Mouse (Mus musculus) T-helper 17 cell (primary cell): ENCODE measurements around the gene Smyd2.

Experiments used
- in situ Hi-C, 2 experiments: fragments of 300-600 bp; cut with MboI, MseI; formaldehyde crosslinking; loops; 1 replicate in 1 of 2; 2 replicates in 1 of 2; pipeline ENCODE4 v1.15.1; 2025; ENCODE audit warnings: high pct_unique_total_duplicates in 2 of 2

Gene Smyd2

GRCm38 (mm10) chr1:189921818-189922592 is at the start of gene Smyd2:
TSS of gene Smyd2 (minus strand) at chr1:189922363.
- in situ Hi-C loops = loop anchor here in 1 of 2 experiments (5.0 kb wide), 1 partner anchor 35 kb away; no protein-coding TSS in a partner anchor

- in situ Hi-C loops = no loop called here
These were observed 48.2 kb upstream of the Smyd2 start for GRCm38 (mm10) chr1:189970381-189970780.

- in situ Hi-C loops = no loop called here
These were observed 45.9 kb upstream of the Smyd2 start for GRCm38 (mm10) chr1:189968027-189968426.

GRCm38 (mm10) chr1:189960481-189960880 is 38.3 kb upstream of the Smyd2 start:
- in situ Hi-C loops = no loop called here

GRCm38 (mm10) chr1:189959802-189960201 is 37.6 kb upstream of the Smyd2 start:
- in situ Hi-C loops = no loop called here

- in situ Hi-C loops = no loop called here
These were observed 29.7 kb upstream of the Smyd2 start for GRCm38 (mm10) chr1:189951861-189952260.

GRCm38 (mm10) chr1:189947411-189947810 is 25.2 kb upstream of the Smyd2 start:
- in situ Hi-C loops = no loop called here

- in situ Hi-C loops = no loop called here
These were observed 24.0 kb upstream of the Smyd2 start for GRCm38 (mm10) chr1:189946126-189946525.

GRCm38 (mm10) chr1:189941786-189942185 is 19.6 kb upstream of the Smyd2 start:
- in situ Hi-C loops = no loop called here

GRCm38 (mm10) chr1:189936436-189937105 is 14.4 kb upstream of the Smyd2 start:
- in situ Hi-C loops = no loop called here

- in situ Hi-C loops = no loop called here
These were observed 11.5 kb upstream of the Smyd2 start for GRCm38 (mm10) chr1:189933480-189934202.

GRCm38 (mm10) chr1:189932976-189933375 is 10.8 kb upstream of the Smyd2 start:
- in situ Hi-C loops = no loop called here

- in situ Hi-C loops = no loop called here
These were observed 10.0 kb upstream of the Smyd2 start for GRCm38 (mm10) chr1:189932190-189932589.

GRCm38 (mm10) chr1:189929896-189930295 is 7.7 kb upstream of the Smyd2 start:
- in situ Hi-C loops = no loop called here

- in situ Hi-C loops = no loop called here
These were observed 5.5 kb upstream of the Smyd2 start for GRCm38 (mm10) chr1:189927644-189928043.

- in situ Hi-C loops = no loop called here
These were observed 4.1 kb upstream of the Smyd2 start for GRCm38 (mm10) chr1:189926279-189926678.

- in situ Hi-C loops = loop anchor here in 1 of 2 experiments (5.0 kb wide), 1 partner anchor 37 kb away; no protein-coding TSS in a partner anchor
These were observed 1.9 kb upstream of the Smyd2 start for GRCm38 (mm10) chr1:189923871-189924568.

- in situ Hi-C loops = loop anchor here in 1 of 2 experiments (5.0 kb wide), 1 partner anchor 36 kb away; no protein-coding TSS in a partner anchor
These were observed 994 bp upstream of the Smyd2 start for GRCm38 (mm10) chr1:189923157-189923556.

GRCm38 (mm10) chr1:189922721-189923120 is 558 bp upstream of the Smyd2 start:
- in situ Hi-C loops = loop anchor here in 1 of 2 experiments (5.0 kb wide), 1 partner anchor 35 kb away; no protein-coding TSS in a partner anchor

- in situ Hi-C loops = loop anchor here in 1 of 2 experiments (5.0 kb wide), 1 partner anchor 34 kb away; no protein-coding TSS in a partner anchor
These were observed 670 bp downstream of the Smyd2 start for GRCm38 (mm10) chr1:189921568-189921817.
